Mouse (Mus musculus): Measurements from ENCODE around the gene Wnt5b.

GRCm38 (mm10) chr6:119544518-119544864 lies 344 bp upstream of the Wnt5b start:
- TF ChIP-seq CTCF (IDR thresholded peaks at IDR 0.05; ENCODE audit: borderline replicate concordance, insufficient read depth, low read length) (no peak), POLR2A (IDR thresholded peaks at IDR 0.05; ENCODE audit: low read depth, low read length) (no peak)

Data from embryonic fibroblast, embryonic 13.5 days (primary cell).